Mouse (Mus musculus) lung, adult 2 months (tissue): ENCODE data around the gene Rfx2. TPM values are rescaled to one million over a fixed set of nuclear protein-coding genes. Genes with fewer than 3 reads are reported as not detected.
A peak's percentile ranks its signal among the peaks of the same experiment; 100 is the strongest.

Source experiments
- DNase-seq: peaks from one replicate; pipeline ENCODE4 v3.0.0; 2022
- H3K4me1 ChIP-seq: fragments of 200-500 bp; 2 replicates; pipeline ENCODE4 v1.6.1; 2011; ENCODE audit warnings: low read length; ENCODE audit not compliant: control insufficient read depth, insufficient read depth
- H3K4me3 ChIP-seq: fragments of 200-500 bp; replicated peaks from 2 replicates; pipeline ENCODE3; 2011; ENCODE audit warnings: low read depth, mild to moderate bottlenecking, control low read depth, low read length; ENCODE audit errors: extremely low read depth
- CTCF ChIP-seq: fragments of 200-500 bp; IDR thresholded peaks from 2 replicates; pipeline ENCODE4 v1.5.1; 2011; ENCODE audit warnings: mild to moderate bottlenecking, low read length, control low read depth; ENCODE audit not compliant: insufficient read depth
- POLR2A ChIP-seq: fragments of 200-500 bp; IDR thresholded peaks from 2 replicates; pipeline ENCODE4 v1.6.1; 2011; ENCODE audit warnings: low read depth, mild to moderate bottlenecking, control low read depth, low read length, borderline replicate concordance; ENCODE audit errors: extremely low read depth
- WGBS: fragments of 180-500 bp; shearing (Covaris S2); methylation state at CpG from one replicate; pipeline ENCODE4 v1.1.7; 2018; 5-methylcytosine and 5-hydroxymethylcytosine counted together
- polyA plus RNA-seq: library from polyadenylated mRNA; depleted of rRNA; stranded (reverse); fragments of >200 nt; gene quantifications from 2 replicates; pipeline ENCODE4 v1.2.3, GENCODE M21; 2012; rRNA removed

Rfx2 gene
- polyA plus RNA-seq, result 24.1 and 27.2 TPM in 2 replicates

DNA sequence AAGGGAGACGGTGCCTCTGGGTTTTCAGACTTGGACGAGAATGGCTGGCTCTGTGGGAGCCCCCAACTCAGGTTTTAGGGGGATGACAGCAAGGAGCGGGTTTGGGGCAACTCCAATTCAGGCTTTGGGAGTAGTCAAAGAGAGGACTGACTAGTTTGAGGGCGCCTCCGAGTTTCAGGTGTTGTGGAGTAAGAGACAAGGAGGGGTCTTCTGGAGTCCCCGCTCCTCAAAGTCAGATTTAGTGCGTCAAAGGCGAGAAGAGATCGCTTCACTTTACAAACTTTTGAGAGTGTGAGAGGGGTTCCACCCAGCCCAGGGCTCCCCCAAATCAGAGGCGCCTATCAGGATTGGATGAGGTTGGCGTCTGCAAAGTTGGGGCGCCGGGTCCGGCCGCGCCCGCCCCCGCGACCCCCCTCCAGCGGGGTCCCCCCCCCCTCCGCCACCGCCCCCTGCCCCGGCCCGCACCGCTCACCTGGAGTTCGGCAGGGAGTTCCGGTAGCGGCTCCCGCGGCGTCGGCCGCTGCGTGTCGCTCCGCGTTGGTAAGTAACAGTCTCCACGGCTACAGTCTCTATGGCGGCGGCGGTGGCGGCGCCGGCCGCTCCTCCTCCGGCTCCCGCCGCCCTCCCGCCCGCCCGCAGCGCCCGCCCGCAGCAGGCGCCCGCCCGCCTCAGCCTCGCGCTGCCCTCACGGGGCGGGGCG is at the start of gene Rfx2:
Rfx2 (minus strand) TSS at position 603 of the 700 bp plus-strand sequence.
- Histone ChIP-seq H3K4me3 (peak within 1 kb of the TSS; percentile 62), H3K4me1 (no peaks in the 10 kb centered on the region)
- TF ChIP-seq CTCF, result no peak
- TF ChIP-seq POLR2A, result no peak
- no peak for DNase-seq
- 1% methylated on average over 60 of the region's 62 CpGs for WGBS

DNA sequence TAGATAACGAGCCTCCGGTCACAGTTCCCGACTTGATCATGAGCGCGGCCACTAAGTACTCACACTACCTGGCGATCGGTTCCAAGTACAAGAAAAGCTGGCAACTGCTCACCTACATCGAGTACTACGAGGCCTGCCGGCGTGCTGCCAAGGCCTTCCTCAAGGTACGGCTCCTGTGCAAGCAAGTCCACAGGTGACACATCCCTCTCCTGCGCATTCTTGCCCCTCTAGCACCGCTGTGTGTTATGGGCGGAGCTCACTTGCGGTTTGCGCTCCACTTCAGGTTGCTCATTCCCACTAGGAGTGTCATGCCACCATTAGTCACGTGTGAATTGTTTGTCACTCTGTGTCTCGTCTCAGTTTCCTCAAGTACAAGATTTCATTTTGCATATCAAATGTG is 46.6 kb upstream of the Rfx2 start:
- Histone ChIP-seq H3K4me3 (no peak overlapping the region), H3K4me1 (no peaks in the 10 kb centered on the region)
- DNase-seq, result peak; percentile 31
- 79% methylated on average over 19 of the region's 19 CpGs for WGBS
- no peak for TF ChIP-seq POLR2A
- TF ChIP-seq CTCF, result no peak

DNA sequence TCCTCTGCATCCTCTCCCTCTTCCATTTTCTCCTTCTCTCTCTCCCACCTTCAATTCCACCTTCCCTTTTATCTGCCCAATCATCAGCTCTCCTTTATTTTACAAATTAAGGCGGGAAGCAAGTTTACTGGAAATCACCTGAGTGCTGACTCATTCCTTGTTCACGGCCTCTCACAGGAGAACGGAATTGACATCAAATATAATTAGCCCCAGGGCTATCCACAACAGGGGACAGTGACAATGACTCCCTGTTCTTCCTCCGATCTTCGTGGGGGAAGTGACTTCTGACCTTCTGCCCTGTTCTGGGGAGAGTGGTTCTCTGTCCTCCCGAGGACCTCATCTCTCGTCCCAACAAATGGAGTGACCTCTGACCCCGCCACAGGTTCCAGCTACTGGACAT is 46.2 kb upstream of the Rfx2 start:
- H3K4me1 ChIP-seq, result no peaks in the 10 kb centered on the region
- 53% methylated on average over 8 of the region's 8 CpGs for WGBS
- no peak for TF ChIP-seq POLR2A
- no peak for TF ChIP-seq CTCF
- no peak for DNase-seq
- H3K4me3 ChIP-seq, result no peak overlapping the region

DNA sequence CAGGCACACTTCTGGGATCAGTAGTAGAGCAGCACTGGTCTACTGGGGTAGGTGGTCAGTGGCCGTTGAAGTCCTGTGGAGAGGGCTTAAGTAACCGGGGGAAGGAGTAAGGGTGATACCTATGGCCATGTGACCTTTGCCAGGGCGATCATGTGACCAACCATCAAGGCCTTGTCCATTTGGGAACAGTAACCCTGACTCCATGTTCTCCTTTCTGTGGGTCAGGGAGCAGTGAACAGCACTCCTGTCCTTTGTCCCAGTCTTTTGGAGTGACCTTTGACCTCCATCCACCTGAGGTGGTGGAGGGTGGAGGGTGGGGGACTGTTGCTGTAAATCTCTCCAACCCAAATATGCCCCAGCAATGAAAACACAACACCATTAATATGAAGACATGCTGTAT is 45.7 kb upstream of the Rfx2 start:
- WGBS, result 76% methylated on average over 3 of the region's 3 CpGs
- no peak for DNase-seq
- no peaks in the 10 kb centered on the region for H3K4me1 ChIP-seq
- no peak overlapping the region for H3K4me3 ChIP-seq
- no peak for TF ChIP-seq CTCF
- no peak for TF ChIP-seq POLR2A

DNA sequence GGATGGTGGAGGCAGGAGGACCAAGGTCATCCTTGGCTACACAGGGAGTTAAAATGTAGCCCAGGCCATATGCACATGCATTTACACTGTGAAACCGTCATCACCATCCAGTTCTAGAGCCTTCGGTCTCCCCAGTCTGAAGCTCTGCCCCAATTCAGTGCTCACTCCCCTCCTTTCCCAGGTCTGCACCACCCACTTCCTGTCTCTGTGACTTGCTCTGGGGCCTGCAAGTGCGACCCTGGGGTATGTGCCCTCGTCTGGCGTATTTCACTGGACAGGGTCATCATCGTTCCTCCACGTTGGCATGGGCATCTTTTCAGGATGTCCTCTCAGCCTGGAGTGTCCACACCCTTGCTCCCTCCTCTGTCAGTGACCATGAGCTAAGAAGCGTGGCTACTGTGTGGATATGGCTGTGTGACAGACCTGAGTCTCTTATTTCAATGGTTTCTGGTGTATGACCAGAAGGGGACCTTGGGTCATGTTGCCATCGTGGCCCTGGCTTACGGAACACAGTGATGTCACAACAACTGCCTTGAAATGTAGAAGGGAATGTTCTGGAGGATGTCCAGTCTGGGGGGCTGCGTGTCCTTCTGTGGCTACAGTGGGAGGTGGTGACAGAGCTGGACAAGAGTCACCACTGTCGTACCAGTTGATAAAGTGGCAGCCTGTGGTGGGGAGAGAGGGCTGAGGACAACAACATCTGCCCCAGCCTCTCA is 44.3 kb upstream of the Rfx2 start, which contains the start of gene 1700061G19Rik:
1700061G19Rik (plus strand) TSS at position 542 of the 716 bp plus-strand sequence.
- Histone ChIP-seq H3K4me3 (no peak within 1 kb of the TSS), H3K4me1 (no peaks in the 10 kb centered on the region)
- no peak for DNase-seq
- TF ChIP-seq POLR2A (no peak), CTCF (no peak)
- WGBS, result 65% methylated on average over 12 of the region's 12 CpGs

DNA sequence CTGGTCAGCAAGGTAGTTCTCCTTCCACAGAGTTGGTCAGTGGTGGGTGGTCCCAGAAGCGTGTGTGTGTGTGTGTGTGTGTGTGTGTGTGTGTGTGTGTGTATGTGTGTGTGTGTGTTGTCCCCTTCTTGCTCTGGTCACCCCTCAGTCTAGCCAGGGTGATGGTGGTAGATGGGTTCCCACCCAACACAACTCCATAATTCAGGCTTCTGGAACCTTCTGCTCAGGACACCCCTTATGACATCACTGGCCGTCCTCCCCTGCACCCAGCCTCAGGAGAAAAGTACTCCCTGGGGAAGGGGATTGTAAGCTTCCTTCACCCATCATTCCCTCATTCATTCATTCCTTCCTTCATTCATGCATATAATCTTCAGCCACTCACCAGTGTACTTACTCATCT is 43.4 kb upstream of the Rfx2 start, which contains the start of gene Acsbg2:
Acsbg2 (minus strand) TSS at position 211 of the 400 bp plus-strand sequence.
- H3K4me3 ChIP-seq, result no peak within 1 kb of the TSS
- no peak for TF ChIP-seq POLR2A
- no peak for TF ChIP-seq CTCF
- WGBS, result 77% methylated on average over 2 of the region's 2 CpGs
- H3K4me1 ChIP-seq, result no peaks in the 10 kb centered on the region
- no peak for DNase-seq

DNA sequence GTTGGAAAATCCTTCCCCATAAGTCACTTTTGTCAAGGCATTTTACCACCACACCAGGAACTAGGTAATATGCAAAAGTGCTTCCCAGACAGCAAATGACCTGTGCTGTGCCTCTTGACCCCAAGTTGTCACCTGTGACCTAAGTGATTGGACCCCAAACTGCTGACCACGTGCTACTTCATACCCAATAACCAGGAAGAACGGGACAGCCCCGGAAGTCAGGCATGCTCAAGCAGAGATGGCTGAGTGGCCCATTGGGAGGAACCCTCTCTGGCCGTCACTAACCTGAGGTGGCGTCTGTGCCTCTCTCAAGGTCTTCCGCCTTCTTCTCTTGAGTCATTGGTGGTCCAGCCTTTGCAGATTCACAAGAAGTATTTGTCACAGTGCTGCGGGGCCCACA is 41.7 kb upstream of the Rfx2 start:
- DNase-seq, result no peak
- no peaks in the 10 kb centered on the region for H3K4me1 ChIP-seq
- 71% methylated on average over 7 of the region's 7 CpGs for WGBS
- TF ChIP-seq CTCF (no peak), POLR2A (no peak)
- H3K4me3 ChIP-seq, result no peak overlapping the region

DNA sequence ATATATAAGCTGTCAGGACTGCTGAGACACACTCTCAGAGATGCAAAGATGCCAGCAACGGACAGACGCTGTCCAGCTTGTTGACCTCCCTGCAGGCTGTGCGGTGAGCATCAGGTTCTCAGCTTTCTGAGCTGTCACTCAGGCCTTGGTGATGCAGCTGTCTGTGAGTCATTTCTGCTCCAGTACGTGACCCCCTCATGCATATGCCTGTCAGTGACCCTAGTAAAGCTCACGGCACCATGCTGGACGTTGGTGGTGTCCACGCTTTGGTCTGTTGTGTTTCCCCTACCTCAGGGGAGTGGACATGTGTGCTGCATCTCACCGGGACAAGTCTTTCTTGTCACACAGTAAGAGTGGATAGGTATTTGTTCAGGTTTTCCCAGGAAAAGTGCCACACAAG is 41.0 kb upstream of the Rfx2 start:
- no peak overlapping the region for H3K4me3 ChIP-seq
- H3K4me1 ChIP-seq, result no peaks in the 10 kb centered on the region
- 54% methylated on average over 8 of the region's 8 CpGs for WGBS
- no peak for TF ChIP-seq POLR2A
- no peak for TF ChIP-seq CTCF
- no peak for DNase-seq

DNA sequence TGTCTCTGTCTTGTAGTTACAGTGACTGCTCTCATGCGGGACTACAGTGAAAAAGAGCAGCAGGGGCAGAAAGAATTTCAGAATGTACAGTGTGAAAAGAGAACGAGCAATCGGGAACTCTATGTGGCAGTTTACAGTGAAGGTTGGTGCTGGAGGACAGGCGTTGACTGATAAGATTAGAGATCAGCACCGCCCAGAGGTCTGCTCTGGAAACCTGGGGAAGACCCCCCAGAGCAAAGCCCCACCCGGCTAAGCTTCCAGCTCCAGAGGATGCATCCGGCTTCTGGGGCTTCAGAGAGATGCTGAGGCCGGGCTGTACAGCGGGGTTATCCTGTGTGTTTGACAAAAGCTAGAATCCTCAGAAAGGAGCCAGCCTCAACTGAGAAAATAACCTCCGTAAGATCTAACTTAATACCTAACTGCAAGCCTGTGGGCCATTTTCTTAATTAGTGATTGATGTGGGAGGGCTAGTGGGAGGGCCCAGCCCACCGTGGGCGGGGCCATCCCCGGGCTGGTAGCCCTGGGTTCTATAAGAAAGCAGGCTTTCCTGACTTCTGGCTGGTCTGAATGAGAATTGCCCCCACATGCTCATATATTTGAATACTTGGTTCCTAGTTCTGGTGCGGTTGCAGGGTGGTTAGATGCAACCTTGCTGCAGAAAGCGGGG is 39.6 kb upstream of the Rfx2 start:
- no peak overlapping the region for H3K4me3 ChIP-seq
- DNase-seq, result no peak
- WGBS, result 61% methylated on average over 15 of the region's 15 CpGs
- no peaks in the 10 kb centered on the region for H3K4me1 ChIP-seq
- TF ChIP-seq CTCF, result no peak
- TF ChIP-seq POLR2A, result no peak
